Mouse (Mus musculus) neural tube, embryonic 11.5 days (tissue): ENCODE measurements around the gene Serbp1. TPM values are rescaled to one million over a fixed set of nuclear protein-coding genes. Genes with fewer than 3 reads are reported as not detected.
"Not testable (repeated sequence)": the region's sequence is repeated elsewhere in the genome, so short reads cannot be mapped to it uniquely, and the experiment has no call there.

Source experiments
- ATAC-seq: fragments of 200-750 bp; cut with Nextera tagmentation; 2 replicates; pipeline ENCODE4 v1.8.0; 2017; ENCODE audit warnings: moderate number of reproducible peaks, mild to moderate bottlenecking, moderate TSS enrichment, moderate library complexity; ENCODE audit not compliant: insufficient read depth, low FRiP score, low TSS enrichment
- DNase-seq: peaks from one replicate; pipeline ENCODE4 v3.0.0-alpha.2; 2015; ENCODE audit warnings: low spot score
- H3K27ac ChIP-seq: fragments of 300-500 bp; sonication (generic); 2 replicates; pipeline ENCODE4 v1.5.1; 2014; ENCODE audit warnings: low read depth, mild to moderate bottlenecking, low read length
- H3K27me3 ChIP-seq: fragments of 300-500 bp; sonication (generic); 2 replicates; pipeline ENCODE4 v1.6.1; 2014; ENCODE audit warnings: mild to moderate bottlenecking, low read length, mixed read lengths; ENCODE audit not compliant: control insufficient read depth, insufficient read depth
- H3K36me3 ChIP-seq: fragments of 300-500 bp; sonication (generic); 2 replicates; pipeline ENCODE4 v1.6.1; 2014; ENCODE audit warnings: mild to moderate bottlenecking, low read length, moderate library complexity, mixed read lengths; ENCODE audit not compliant: control insufficient read depth, insufficient read depth
- H3K4me1 ChIP-seq: fragments of 300-500 bp; sonication (generic); 2 replicates; pipeline ENCODE4 v1.6.1; 2014; ENCODE audit warnings: low read length, mixed read lengths; ENCODE audit not compliant: control insufficient read depth, insufficient read depth
- H3K4me2 ChIP-seq: fragments of 300-500 bp; sonication (generic); 2 replicates; pipeline ENCODE4 v1.6.1; 2014; ENCODE audit warnings: low read depth, mild to moderate bottlenecking, moderate library complexity
- H3K4me3 ChIP-seq: fragments of 300-500 bp; sonication (generic); 2 replicates; pipeline ENCODE4 v1.5.1; 2014; ENCODE audit warnings: low read depth, low read length
- H3K9ac ChIP-seq: fragments of 300-500 bp; sonication (generic); 2 replicates; pipeline ENCODE4 v1.6.1; 2014; ENCODE audit warnings: mild to moderate bottlenecking, low read length
- H3K9me3 ChIP-seq: fragments of 300-500 bp; sonication (generic); 2 replicates; pipeline ENCODE4 v1.6.1; 2016; ENCODE audit warnings: low read length; ENCODE audit not compliant: control insufficient read depth
- WGBS: fragments of 180-500 bp; shearing (Covaris S2); extraction: QIAGEN DNeasy Blood & Tissue Kit; methylation state at CpG from one replicate; pipeline ENCODE4 v1.1.7; 2014; 5-methylcytosine and 5-hydroxymethylcytosine counted together
- polyA plus RNA-seq: library from polyadenylated mRNA; unstranded; fragments of >200 nt; fragmentation: Nextera tagmentation; extraction: Ambion mirVana; gene quantifications from 2 replicates; pipeline ENCODE4 v1.2.1, GENCODE M21; 2014

Serbp1 gene
- polyA plus RNA-seq, 1 experiment from 2014 or later, result 502 TPM

DNA sequence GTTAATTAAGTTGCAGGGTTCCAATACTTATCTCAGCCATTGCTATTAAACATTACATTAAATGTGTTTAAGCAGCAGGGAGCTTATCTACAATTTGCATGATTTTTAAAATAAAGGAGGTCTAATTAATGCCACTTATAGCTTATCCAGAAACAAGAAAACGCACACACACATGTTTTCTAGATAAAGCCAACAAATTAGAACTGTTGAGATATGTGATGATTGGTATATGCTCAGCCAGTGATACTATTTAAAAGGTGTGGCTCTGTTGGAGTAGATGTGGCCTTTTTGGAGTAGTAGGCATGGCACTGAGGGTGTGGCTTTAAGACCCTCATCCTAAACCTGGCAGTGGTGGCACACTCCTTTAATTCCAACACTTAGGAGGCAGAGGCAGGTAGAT lies 25.6 kb upstream of the Serbp1 start:
- ATAC-seq (no peak), DNase-seq (no peak)
- H3K36me3 ChIP-seq, result no peaks in the 10 kb centered on the region
- H3K9ac ChIP-seq, result no peak overlapping the region
- no peak overlapping the region for H3K4me2 ChIP-seq
- no peak overlapping the region for H3K4me3 ChIP-seq
- whole genome bisulfite sequencing, result 85% methylated on average over 1 of the region's 1 CpGs
- H3K4me1 ChIP-seq, result no peaks in the 10 kb centered on the region
- no peak overlapping the region for H3K27ac ChIP-seq
- H3K27me3 ChIP-seq, result no peaks in the 10 kb centered on the region
- no peaks in the 10 kb centered on the region for H3K9me3 ChIP-seq

DNA sequence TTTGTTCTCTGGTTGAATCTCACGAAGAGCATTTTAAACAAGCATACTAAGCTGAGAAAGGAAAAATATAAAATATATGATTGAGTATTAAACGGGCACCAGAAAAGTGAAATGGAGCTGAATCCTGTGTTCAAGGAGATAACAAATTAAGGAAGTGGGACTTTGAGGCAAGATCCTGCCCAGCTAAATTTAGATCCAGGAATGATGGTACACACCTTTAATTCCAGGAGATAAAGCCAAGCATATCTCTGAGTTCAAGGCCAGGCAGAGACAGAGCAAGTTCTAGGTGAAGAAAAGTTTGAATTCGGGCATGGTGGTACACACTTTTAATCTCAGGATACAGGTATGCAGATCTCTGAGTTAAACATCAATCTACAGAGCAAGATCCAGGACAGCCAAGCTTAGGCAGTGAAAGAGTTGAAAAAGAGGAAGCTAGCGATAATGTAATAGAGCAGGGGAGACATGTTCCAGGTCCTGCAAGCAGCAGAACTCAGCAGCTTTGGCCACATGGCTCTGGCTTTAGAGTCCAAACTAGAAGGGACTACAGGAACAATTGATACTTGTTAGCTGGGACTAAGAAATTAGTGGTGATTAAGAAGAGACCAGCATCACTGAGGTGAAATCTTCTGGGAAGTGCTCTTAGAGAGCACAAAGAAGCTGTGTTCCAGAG lies 24.4 kb upstream of the Serbp1 start:
- Histone ChIP-seq H3K4me1 (no peaks in the 10 kb centered on the region), H3K9ac (no peak overlapping the region), H3K36me3 (no peaks in the 10 kb centered on the region), H3K4me2 (no peak overlapping the region), H3K9me3 (no peaks in the 10 kb centered on the region), H3K27ac (no peak overlapping the region), H3K4me3 (no peak overlapping the region), H3K27me3 (no peaks in the 10 kb centered on the region)
- WGBS, result 88% methylated on average over 4 of the region's 4 CpGs
- no peak for DNase-seq
- ATAC-seq, result no peak

DNA sequence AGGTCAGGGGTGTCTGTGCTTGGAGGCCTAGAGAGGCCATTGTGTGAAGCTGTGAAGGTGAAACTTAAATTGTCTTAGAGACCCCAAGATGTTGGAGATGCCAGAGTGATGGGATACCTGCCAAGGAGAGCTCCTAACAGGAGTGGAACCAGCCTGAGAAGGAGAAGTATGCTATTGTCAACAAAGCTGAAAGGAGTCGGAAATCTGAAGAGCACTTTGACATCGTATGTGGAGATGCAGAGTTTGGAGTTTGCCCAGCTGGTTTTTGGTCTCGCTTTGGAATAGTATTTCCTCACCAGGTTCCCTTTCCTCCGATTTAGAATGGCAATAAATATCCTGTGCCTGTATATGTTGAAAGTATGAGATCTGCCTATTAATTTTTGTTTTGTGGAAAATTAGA lies 20.6 kb upstream of the Serbp1 start:
- Histone ChIP-seq H3K4me3 (no peak overlapping the region), H3K36me3 (no peaks in the 10 kb centered on the region), H3K9me3 (no peaks in the 10 kb centered on the region), H3K4me2 (no peak overlapping the region), H3K4me1 (no peaks in the 10 kb centered on the region), H3K9ac (no peak overlapping the region), H3K27me3 (no peaks in the 10 kb centered on the region), H3K27ac (no peak overlapping the region)
- ATAC-seq (no peak), DNase-seq (no peak)
- WGBS, result 82% methylated on average over 4 of the region's 4 CpGs

DNA sequence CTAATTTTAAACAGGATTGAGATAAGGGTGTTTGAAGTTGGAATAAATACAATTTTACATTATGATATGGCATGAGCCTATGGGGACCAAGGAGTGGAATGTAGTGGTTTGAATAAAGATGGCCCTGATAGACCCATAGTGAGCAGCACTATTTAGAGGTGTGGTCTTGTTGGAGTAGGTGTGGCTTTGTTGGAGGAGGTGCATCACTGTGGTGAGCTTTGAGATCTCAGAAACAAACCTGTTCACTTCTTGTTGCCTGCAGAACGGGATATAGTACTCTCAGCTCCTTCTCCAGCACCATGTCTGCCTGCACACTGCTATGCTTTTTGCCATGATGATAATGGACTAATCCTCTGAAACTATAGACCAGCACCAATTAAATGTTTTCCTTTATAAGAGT lies 20.1 kb upstream of the Serbp1 start:
- DNase-seq (no peak), ATAC-seq (no peak)
- H3K27ac ChIP-seq, result no peak overlapping the region
- WGBS, result 94% methylated on average over 1 of the region's 1 CpGs
- H3K4me1 ChIP-seq, result no peaks in the 10 kb centered on the region
- H3K9ac ChIP-seq, result no peak overlapping the region
- no peak overlapping the region for H3K4me3 ChIP-seq
- no peaks in the 10 kb centered on the region for H3K9me3 ChIP-seq
- no peaks in the 10 kb centered on the region for H3K27me3 ChIP-seq
- no peaks in the 10 kb centered on the region for H3K36me3 ChIP-seq
- H3K4me2 ChIP-seq, result no peak overlapping the region

DNA sequence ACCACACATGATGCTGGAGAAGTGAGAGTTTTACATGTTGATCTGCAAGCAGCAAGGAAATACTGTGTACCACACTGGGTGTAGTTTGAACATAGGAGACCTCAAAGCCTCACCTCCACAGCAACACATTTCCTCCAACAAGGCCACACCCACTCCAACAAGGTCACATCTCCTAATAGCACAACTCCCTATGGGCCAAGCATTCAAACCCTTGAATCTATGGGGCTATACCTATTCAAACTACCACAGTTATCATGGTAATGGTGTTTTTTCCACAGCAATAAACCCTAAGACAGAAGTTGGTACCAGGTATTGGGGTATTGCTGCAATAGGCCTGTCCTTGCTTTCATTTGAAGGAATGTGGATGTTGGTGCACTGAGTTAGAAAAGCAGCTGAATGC lies 19.4 kb upstream of the Serbp1 start:
- no peaks in the 10 kb centered on the region for H3K36me3 ChIP-seq
- H3K4me1 ChIP-seq, result no peaks in the 10 kb centered on the region
- no peak overlapping the region for H3K9ac ChIP-seq
- H3K27ac ChIP-seq, result no peak overlapping the region
- ATAC-seq, result no peak
- no peaks in the 10 kb centered on the region for H3K9me3 ChIP-seq
- H3K27me3 ChIP-seq, result no peaks in the 10 kb centered on the region
- H3K4me2 ChIP-seq, result no peak overlapping the region
- no peak overlapping the region for H3K4me3 ChIP-seq
- DNase-seq, result no peak

DNA sequence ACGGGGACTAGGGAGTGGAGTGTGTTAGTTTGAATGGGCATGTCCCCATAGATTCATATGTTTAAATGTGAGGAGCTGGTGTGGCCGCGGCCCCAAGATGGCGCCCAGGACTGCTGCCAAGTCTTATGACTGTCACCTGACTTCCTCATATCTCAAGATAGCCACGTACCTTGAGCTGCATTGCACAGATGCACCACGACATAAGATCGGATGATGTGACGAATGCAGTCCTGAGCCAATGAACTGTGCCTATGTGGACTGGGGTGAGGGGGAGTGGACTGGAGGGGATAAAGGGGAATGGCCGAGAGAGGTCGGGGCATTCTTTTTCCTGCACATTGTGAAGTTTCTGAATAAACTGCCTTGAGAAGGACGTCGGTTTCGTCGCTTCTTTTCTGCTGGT lies 18.0 kb upstream of the Serbp1 start:
- H3K27me3 ChIP-seq, H3K9ac ChIP-seq, H3K4me1 ChIP-seq, H3K36me3 ChIP-seq, H3K4me2 ChIP-seq, ATAC-seq, H3K27ac ChIP-seq, H3K4me3 ChIP-seq, H3K9me3 ChIP-seq, DNase-seq: not testable (repeated sequence)
- WGBS, result 89% methylated on average over 14 of the region's 14 CpGs

DNA sequence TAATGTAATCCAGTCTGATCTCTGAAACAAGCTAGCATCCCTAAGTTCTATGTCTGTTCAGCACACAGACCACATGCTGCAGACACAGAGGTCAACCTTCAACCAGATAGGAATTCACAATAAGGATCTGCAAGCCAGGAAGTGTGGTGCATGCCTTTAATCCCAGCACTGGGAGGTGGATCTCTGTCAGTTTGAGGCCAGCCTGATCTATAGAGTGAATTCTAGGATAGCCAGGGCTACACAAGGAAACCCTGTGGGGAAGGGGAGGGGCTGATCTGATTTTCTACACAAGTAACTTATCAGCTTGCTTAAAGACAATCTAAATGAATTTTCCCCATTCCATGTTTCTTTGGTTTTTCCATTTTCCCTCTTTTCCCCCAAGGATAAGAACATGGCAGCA lies 17.2 kb upstream of the Serbp1 start:
- Histone ChIP-seq H3K9ac (no peak overlapping the region), H3K9me3 (no peaks in the 10 kb centered on the region), H3K4me1 (no peaks in the 10 kb centered on the region), H3K4me2 (no peak overlapping the region), H3K36me3 (no peaks in the 10 kb centered on the region), H3K27me3 (no peaks in the 10 kb centered on the region), H3K27ac (no peak overlapping the region), H3K4me3 (no peak overlapping the region)
- ATAC-seq, result no peak
- DNase-seq, result no peak

DNA sequence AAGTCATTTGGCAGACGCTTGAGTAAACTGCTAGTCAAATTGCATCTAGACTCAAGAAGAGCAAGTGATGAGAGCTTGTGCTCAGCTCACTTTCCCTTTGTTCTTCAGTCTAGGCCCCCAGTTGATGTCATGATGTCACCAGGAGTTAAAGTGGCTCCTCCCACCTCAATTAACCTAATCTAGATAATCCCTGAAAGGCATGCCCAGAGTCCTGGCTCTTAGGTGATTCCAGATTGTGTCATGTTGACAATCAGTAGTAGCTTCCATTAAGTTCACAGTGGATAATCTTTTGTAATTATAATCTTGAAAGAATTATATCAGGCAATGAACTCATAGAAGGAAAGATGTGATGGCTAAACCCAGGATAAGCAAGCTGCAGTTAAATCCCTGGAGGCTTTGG lies 14.9 kb upstream of the Serbp1 start:
- no peaks in the 10 kb centered on the region for H3K9me3 ChIP-seq
- ATAC-seq, result no peak
- 61% methylated on average over 1 of the region's 1 CpGs for WGBS

DNA sequence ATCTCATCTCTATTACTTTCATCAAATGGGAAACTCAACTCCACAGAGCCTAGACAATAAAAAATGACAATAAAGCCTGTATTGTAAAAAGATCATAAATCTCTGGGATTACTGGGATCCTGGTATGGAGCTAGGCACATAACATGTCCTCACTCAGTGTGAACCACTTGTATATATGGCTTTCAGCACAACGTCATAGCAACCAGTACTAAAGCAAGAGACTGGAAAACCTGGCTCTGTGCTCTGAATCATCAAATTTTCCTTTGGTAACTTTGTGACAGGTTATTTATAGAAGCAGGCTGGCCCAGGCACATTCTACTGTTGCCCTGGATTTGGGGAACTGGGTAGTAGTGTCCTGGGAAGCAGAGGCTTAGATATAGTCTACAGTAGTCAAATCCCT lies 14.5 kb upstream of the Serbp1 start:
- H3K9ac ChIP-seq, result no peak overlapping the region
- no peak overlapping the region for H3K4me2 ChIP-seq
- H3K27ac ChIP-seq, result no peak overlapping the region
- WGBS, result 78% methylated on average over 1 of the region's 1 CpGs
- no peaks in the 10 kb centered on the region for H3K4me1 ChIP-seq
- DNase-seq, result no peak
- H3K36me3 ChIP-seq, result no peaks in the 10 kb centered on the region
- ATAC-seq, result no peak
- H3K9me3 ChIP-seq, result no peaks in the 10 kb centered on the region
- no peaks in the 10 kb centered on the region for H3K27me3 ChIP-seq
- H3K4me3 ChIP-seq, result no peak overlapping the region

More for the DNA sequence above, 14.9 kb upstream of the Serbp1 start:
- Histone ChIP-seq H3K27me3 (no peaks in the 10 kb centered on the region), H3K4me2 (no peak overlapping the region), H3K4me1 (no peaks in the 10 kb centered on the region), H3K36me3 (no peaks in the 10 kb centered on the region), H3K9ac (no peak overlapping the region), H3K27ac (no peak overlapping the region), H3K4me3 (no peak overlapping the region)
- DNase-seq, result no peak
